Mouse (Mus musculus): ENCODE measurements at regions not wholly inside any gene's neighbourhood (a gene's known extent, or its start where the extent isn't known, plus 50 kb on each side); places are given as distances from the start of the nearest gene placed in this dataset.
A peak's percentile ranks its signal among the peaks of the same experiment; 100 is the strongest.

DNA sequence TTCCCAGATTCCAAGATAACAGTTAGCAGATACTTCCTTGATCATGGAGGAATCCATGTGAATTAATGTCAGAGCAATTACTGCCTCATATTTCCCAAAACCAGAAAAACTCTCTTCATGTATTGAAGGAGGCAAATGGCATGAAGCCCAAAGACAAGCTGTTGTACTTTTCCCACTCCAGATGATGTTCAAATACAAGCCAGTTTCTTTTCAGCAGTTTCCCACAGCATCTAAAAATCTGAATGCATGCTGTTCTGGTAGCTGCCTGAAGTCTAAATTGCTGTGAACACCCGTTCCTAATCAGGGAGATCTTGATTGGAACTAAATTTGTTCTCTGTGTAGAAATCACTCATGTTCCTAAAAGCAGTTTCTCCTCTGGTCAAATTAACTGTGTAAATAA, 83.0 kb downstream of the Rps12 start:
- ATAC-seq (ENCODE audit: insufficient read depth, low read depth) (no peak), DNase-seq (ENCODE audit: low spot score) (no peak)
- Histone ChIP-seq H3K4me3 (ENCODE audit: low read depth, low read length) (no peak overlapping the region), H3K9ac (replicated peaks; ENCODE audit: low read depth, low read length) (no peak overlapping the region), H3K36me3 (replicated peaks; ENCODE audit: control insufficient read depth, insufficient read depth, low read length) (no peaks in the 10 kb centered on the region), H3K9me3 (replicated peaks; ENCODE audit: control insufficient read depth, low read length) (no peaks in the 10 kb centered on the region), H3K27me3 (ENCODE audit: control insufficient read depth, insufficient read depth, low read length) (no peaks in the 10 kb centered on the region), H3K4me1 (ENCODE audit: control insufficient read depth, insufficient read depth) (no peaks in the 10 kb centered on the region), H3K4me2 (ENCODE audit: low read depth, low read length) (no peak overlapping the region), H3K27ac (ENCODE audit: low read depth) (no peak overlapping the region)
- 46% methylated on average over 1 of the region's 1 CpGs for WGBS
- TF ChIP-seq EP300 (IDR thresholded peaks at IDR 0.05; ENCODE audit: low read depth) (no peak), CTCF (IDR thresholded peaks at IDR 0.05; ENCODE audit: low read depth) (no peak)

DNA sequence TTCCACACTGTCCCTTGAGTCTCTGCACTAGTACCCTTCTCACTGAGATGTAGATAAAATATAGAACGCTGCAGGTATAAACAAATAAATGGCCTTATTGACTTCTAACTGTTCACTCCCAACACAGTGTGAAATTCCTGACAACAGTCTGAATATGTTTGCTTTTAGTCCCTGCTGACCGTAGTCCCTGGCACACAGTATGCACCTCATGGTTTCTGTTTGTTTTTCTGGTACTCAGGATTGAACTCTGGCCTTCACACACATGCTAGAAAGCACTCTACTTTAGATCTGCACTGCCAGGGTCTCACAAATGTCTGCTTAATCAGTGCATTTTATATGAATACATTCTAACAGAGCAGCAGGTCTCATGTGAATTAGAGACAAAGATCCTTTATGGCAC, 95.8 kb downstream of the Rps12 start:
- no peaks in the 10 kb centered on the region for H3K36me3 ChIP-seq (replicated peaks; ENCODE audit: control insufficient read depth, insufficient read depth, low read length)
- 78% methylated on average over 2 of the region's 2 CpGs for WGBS
- no peak for DNase-seq (ENCODE audit: low spot score)
- H3K27me3 ChIP-seq (ENCODE audit: control insufficient read depth, insufficient read depth, low read length), result no peaks in the 10 kb centered on the region
- no peaks in the 10 kb centered on the region for H3K4me1 ChIP-seq (ENCODE audit: control insufficient read depth, insufficient read depth)
- TF ChIP-seq CTCF (IDR thresholded peaks at IDR 0.05; ENCODE audit: low read depth), result no peak
- no peak for TF ChIP-seq EP300 (IDR thresholded peaks at IDR 0.05; ENCODE audit: low read depth)
- no peak for ATAC-seq (ENCODE audit: insufficient read depth, low read depth)
- H3K9ac ChIP-seq (replicated peaks; ENCODE audit: low read depth, low read length), result no peak overlapping the region
- no peak overlapping the region for H3K4me3 ChIP-seq (ENCODE audit: low read depth, low read length)
- H3K9me3 ChIP-seq (replicated peaks; ENCODE audit: control insufficient read depth, low read length), result no peaks in the 10 kb centered on the region
- H3K4me2 ChIP-seq (ENCODE audit: low read depth, low read length), result no peak overlapping the region
- H3K27ac ChIP-seq (ENCODE audit: low read depth), result no peak overlapping the region

DNA sequence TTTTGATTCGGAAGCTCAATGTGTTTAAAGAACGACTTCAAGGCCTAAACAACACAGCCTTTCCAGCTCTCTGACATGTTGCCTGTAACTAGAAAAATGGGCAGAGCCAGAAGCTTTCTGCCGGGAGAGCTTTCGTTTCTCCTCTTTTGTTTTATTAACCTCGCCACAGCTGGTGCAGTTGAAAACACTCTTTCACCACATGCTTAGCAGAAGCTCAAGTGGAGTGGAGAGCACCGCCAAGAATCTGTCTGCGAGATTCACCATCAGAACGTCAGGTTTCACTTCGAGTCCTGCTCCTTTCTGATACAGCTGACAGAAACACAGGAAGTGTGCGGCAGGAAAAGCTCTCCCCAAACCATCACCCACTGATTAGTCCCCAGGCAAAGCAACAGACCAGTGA, 100.1 kb downstream of the Rps12 start:
- H3K4me1 ChIP-seq (ENCODE audit: control insufficient read depth, insufficient read depth), result no peaks in the 10 kb centered on the region
- H3K27ac ChIP-seq (ENCODE audit: low read depth), result peak overlapping the region; percentile 37; the same call in 1 of the 2 replicates
- ATAC-seq (ENCODE audit: insufficient read depth, low read depth), result peak; percentile 74; the same call in 1 of the 2 replicates
- peak; percentile 56 for DNase-seq (ENCODE audit: low spot score)
- no peaks in the 10 kb centered on the region for H3K27me3 ChIP-seq (ENCODE audit: control insufficient read depth, insufficient read depth, low read length)
- peak overlapping the region; percentile 48 for H3K4me2 ChIP-seq (ENCODE audit: low read depth, low read length)
- peak overlapping the region; percentile 32 for H3K4me3 ChIP-seq (ENCODE audit: low read depth, low read length)
- peak overlapping the region; percentile 34; the same call in 1 of the 2 replicates for H3K9ac ChIP-seq (replicated peaks; ENCODE audit: low read depth, low read length)
- TF ChIP-seq EP300 (IDR thresholded peaks at IDR 0.05; ENCODE audit: low read depth), result no peak
- no peak for TF ChIP-seq CTCF (IDR thresholded peaks at IDR 0.05; ENCODE audit: low read depth)
- no peaks in the 10 kb centered on the region for H3K9me3 ChIP-seq (replicated peaks; ENCODE audit: control insufficient read depth, low read length)
- H3K36me3 ChIP-seq (replicated peaks; ENCODE audit: control insufficient read depth, insufficient read depth, low read length), result no peaks in the 10 kb centered on the region
- 23% methylated on average over 10 of the region's 10 CpGs for WGBS

DNA sequence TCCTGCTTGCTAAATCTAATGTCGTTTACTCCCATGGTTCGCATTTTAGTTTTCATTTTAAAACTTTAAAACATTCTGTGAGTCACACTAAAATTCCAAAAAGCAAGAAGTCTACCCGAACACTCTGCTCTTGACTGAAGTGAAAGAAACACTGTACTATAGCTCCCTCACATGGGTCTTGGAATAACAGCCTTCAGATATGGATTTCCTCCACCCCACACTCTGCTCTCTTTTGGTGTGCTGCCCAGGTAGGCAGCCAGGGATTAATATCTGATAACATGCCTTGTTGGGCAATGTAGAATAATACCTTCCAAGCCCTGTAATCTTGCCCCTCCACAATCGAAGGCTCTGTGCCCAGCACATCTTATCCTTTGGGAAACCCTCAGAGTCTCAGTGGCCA, 104.0 kb downstream of the Rps12 start:
- H3K27me3 ChIP-seq (ENCODE audit: control insufficient read depth, insufficient read depth, low read length), result no peaks in the 10 kb centered on the region
- H3K4me3 ChIP-seq (ENCODE audit: low read depth, low read length), result no peak overlapping the region
- H3K36me3 ChIP-seq (replicated peaks; ENCODE audit: control insufficient read depth, insufficient read depth, low read length), result no peaks in the 10 kb centered on the region
- no peak overlapping the region for H3K9ac ChIP-seq (replicated peaks; ENCODE audit: low read depth, low read length)
- no peaks in the 10 kb centered on the region for H3K4me1 ChIP-seq (ENCODE audit: control insufficient read depth, insufficient read depth)
- ATAC-seq (ENCODE audit: insufficient read depth, low read depth) (no peak), DNase-seq (ENCODE audit: low spot score) (no peak)
- H3K4me2 ChIP-seq (ENCODE audit: low read depth, low read length), result no peak overlapping the region
- no peaks in the 10 kb centered on the region for H3K9me3 ChIP-seq (replicated peaks; ENCODE audit: control insufficient read depth, low read length)
- WGBS, result 68% methylated on average over 4 of the region's 4 CpGs
- no peak overlapping the region for H3K27ac ChIP-seq (ENCODE audit: low read depth)
- 0 out of 2 replicates have a peak, but pooled peaks have one; percentile 3 for TF ChIP-seq CTCF (IDR thresholded peaks at IDR 0.05; ENCODE audit: low read depth)
- TF ChIP-seq EP300 (IDR thresholded peaks at IDR 0.05; ENCODE audit: low read depth), result no peak

DNA sequence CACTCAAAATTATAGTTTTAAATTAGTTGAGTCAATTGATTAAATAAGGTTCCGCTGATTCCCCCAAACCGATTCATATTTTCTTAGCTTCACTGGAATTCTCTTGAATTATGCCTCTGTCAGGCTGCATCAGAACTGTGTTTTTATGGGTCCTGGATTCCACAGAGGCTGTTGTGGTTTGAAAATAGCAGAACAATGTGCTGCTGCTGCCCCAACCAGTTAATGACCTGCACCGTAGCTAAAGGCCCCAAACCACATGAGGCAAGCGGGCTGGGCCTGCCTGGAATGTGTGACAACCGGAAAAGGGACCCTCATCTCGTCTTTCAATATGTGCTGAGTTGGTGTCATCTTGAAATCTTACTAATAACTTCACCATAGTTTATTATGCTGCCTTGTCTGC, 111.2 kb downstream of the Rps12 start:
- Histone ChIP-seq H3K27ac (ENCODE audit: low read depth) (no peak overlapping the region), H3K27me3 (ENCODE audit: control insufficient read depth, insufficient read depth, low read length) (no peaks in the 10 kb centered on the region), H3K9ac (replicated peaks; ENCODE audit: low read depth, low read length) (no peak overlapping the region), H3K4me3 (ENCODE audit: low read depth, low read length) (no peak overlapping the region), H3K4me2 (ENCODE audit: low read depth, low read length) (no peak overlapping the region), H3K4me1 (ENCODE audit: control insufficient read depth, insufficient read depth) (no peaks in the 10 kb centered on the region), H3K9me3 (replicated peaks; ENCODE audit: control insufficient read depth, low read length) (no peaks in the 10 kb centered on the region), H3K36me3 (replicated peaks; ENCODE audit: control insufficient read depth, insufficient read depth, low read length) (no peaks in the 10 kb centered on the region)
- no peak for TF ChIP-seq EP300 (IDR thresholded peaks at IDR 0.05; ENCODE audit: low read depth)
- TF ChIP-seq CTCF (IDR thresholded peaks at IDR 0.05; ENCODE audit: low read depth), result no peak
- WGBS, result 71% methylated on average over 6 of the region's 6 CpGs
- DNase-seq (ENCODE audit: low spot score), result no peak
- ATAC-seq (ENCODE audit: insufficient read depth, low read depth), result no peak
